Mouse (Mus musculus): ENCODE results near the gene Btbd17.

DNA sequence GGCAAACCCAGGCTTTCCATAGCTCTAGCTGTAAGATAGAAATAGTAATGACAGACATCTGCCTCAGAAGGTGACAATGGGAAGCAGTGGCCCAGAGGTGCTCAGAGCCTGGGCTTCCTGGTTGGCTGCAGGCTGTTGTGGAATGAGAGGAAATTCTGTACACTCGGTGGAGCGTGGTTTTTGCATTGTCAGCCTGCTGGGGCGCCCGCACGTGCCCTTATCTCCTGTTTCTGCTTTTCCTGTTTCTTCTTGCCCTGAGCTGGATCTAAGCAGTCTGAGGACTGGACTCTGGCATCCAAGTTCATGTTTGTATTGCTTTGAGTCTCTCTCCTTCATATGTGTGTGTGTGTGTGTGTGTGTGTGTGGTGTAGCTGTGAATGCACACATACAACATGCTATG is 30.9 kb upstream of the Btbd17 start:
- TF ChIP-seq E2F4 (IDR thresholded peaks at IDR 0.05; ENCODE audit: insufficient read depth) (no peak), TCF12 (IDR thresholded peaks at IDR 0.05; ENCODE audit: insufficient read depth, poor library complexity, severe bottlenecking) (no peak), USF1 (IDR thresholded peaks at IDR 0.05; ENCODE audit: low read depth) (no peak), CEBPB (IDR thresholded peaks at IDR 0.05; ENCODE audit: insufficient read depth, poor library complexity, severe bottlenecking) (no peak), POLR2A (IDR thresholded peaks at IDR 0.05; ENCODE audit: insufficient read length, low read depth) (no peak)
